Mouse (Mus musculus) heart, embryonic 14.5 days (tissue): Measurements from ENCODE around the gene Exoc6b. TPM values are rescaled to one million over a fixed set of nuclear protein-coding genes. Genes with fewer than 3 reads are reported as not detected.

Experiments
- ATAC-seq: fragments of 200-750 bp; cut with Nextera tagmentation; 2 replicates; pipeline ENCODE4 v1.8.0; 2017; ENCODE audit warnings: low read depth, moderate TSS enrichment; ENCODE audit not compliant: insufficient number of reproducible peaks, insufficient read depth, low FRiP score
- H3K27ac ChIP-seq, 2 experiments: fragments of 200-500 bp in 1 of 2; fragments of 300-500 bp in 1 of 2; sonication (generic) in 1 of 2; replicated peaks in 1 of 2; 2 replicates each; pipeline ENCODE4 v1.5.1; 2012 to 2014; ENCODE audit warnings: low read depth in 2 of 2, low read length in 2 of 2, control low read depth in 1 of 2, mild to moderate bottlenecking in 1 of 2, mixed read lengths in 1 of 2; ENCODE audit not compliant: control insufficient read depth in 1 of 2, insufficient read depth in 1 of 2
- H3K27me3 ChIP-seq: fragments of 300-500 bp; sonication (generic); 2 replicates; pipeline ENCODE4 v1.6.1; 2014; ENCODE audit warnings: mild to moderate bottlenecking, low read length, control low read depth; ENCODE audit not compliant: control insufficient read depth, insufficient read depth
- H3K36me3 ChIP-seq: fragments of 300-500 bp; sonication (generic); 2 replicates; pipeline ENCODE4 v1.6.1; 2014; ENCODE audit warnings: mild to moderate bottlenecking, control low read depth, low read length, mixed read lengths; ENCODE audit not compliant: control insufficient read depth, insufficient read depth
- H3K4me1 ChIP-seq, 2 experiments: fragments of 200-500 bp in 1 of 2; fragments of 300-500 bp in 1 of 2; sonication (generic) in 1 of 2; 2 replicates each; pipeline ENCODE4 v1.6.1; 2012 to 2014; ENCODE audit warnings: low read length in 2 of 2, control low read depth in 1 of 2, mixed read lengths in 1 of 2; ENCODE audit not compliant: control insufficient read depth in 2 of 2, insufficient read depth in 2 of 2
- H3K4me2 ChIP-seq: fragments of 300-500 bp; sonication (generic); 2 replicates; pipeline ENCODE4 v1.6.1; 2014; ENCODE audit warnings: mild to moderate bottlenecking, low read length
- H3K4me3 ChIP-seq, 2 experiments: fragments of 200-500 bp in 1 of 2; fragments of 300-500 bp in 1 of 2; sonication (generic) in 1 of 2; 2 replicates each; pipeline ENCODE4 v1.5.1; 2012 to 2014; ENCODE audit warnings: low read length in 2 of 2, mild to moderate bottlenecking in 2 of 2, control low read depth in 1 of 2, low read depth in 1 of 2, moderate library complexity in 1 of 2; ENCODE audit not compliant: control insufficient read depth in 1 of 2, insufficient read depth in 1 of 2
- H3K9ac ChIP-seq: fragments of 300-500 bp; sonication (generic); 2 replicates; pipeline ENCODE4 v1.6.1; 2014; ENCODE audit warnings: mild to moderate bottlenecking, low read length
- H3K9me3 ChIP-seq: fragments of 300-500 bp; sonication (generic); 2 replicates; pipeline ENCODE4 v1.6.1; 2016; ENCODE audit warnings: low read length, control low read depth; ENCODE audit not compliant: control insufficient read depth
- WGBS: fragments of 180-500 bp; shearing (Covaris S2); extraction: QIAGEN DNeasy Blood & Tissue Kit; methylation state at CpG from one replicate; pipeline ENCODE4 v1.1.7; 2014; 5-methylcytosine and 5-hydroxymethylcytosine counted together
- polyA plus RNA-seq: library from polyadenylated mRNA; unstranded; fragments of >200 nt; fragmentation: Nextera tagmentation; extraction: Ambion mirVana; gene quantifications from 2 replicates; pipeline ENCODE4 v1.2.1, GENCODE M21; 2014

The Exoc6b gene
- polyA plus RNA-seq, 1 experiment from 2014 or later: 21.2 TPM

DNA sequence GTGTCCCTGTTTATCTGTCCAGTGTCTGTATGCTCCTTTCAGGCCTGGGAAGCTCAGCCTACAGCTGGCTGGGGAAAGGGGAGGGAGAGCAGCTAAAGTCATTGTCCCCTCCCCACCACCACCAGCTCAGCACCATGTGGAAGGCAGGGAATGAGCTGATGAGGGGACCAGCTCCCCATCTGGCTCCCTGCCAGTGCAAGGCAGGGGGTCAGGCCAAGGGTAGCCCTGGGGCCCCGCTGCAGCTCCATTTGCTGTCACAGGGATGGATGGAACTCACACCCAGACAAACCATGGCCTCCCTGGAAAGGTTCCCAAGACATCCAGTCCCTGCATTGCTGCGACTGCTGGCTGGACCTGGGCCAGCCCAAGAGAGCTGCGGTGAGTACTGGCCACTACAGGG is 499.3 kb downstream of the Exoc6b start:
- Histone ChIP-seq H3K9ac (no peak overlapping the region), H3K27me3 (peaks cover 20% of the 10 kb centered on the region), H3K9me3 (no peaks in the 10 kb centered on the region), H3K36me3 (no peaks in the 10 kb centered on the region), H3K4me1 (peaks cover 17 to 25% of the 10 kb centered on the region in 2 experiments; a peak in 3 of 4 replicates), H3K27ac (0 out of 4 replicates have a peak overlapping the region, but pooled peaks of 1 of the 2 experiments have one; percentile 14), H3K4me2 (no peak overlapping the region), H3K4me3 (no peak overlapping the region)
- ATAC-seq: no peak
- WGBS: 14% methylated on average over 3 of the region's 3 CpGs

DNA sequence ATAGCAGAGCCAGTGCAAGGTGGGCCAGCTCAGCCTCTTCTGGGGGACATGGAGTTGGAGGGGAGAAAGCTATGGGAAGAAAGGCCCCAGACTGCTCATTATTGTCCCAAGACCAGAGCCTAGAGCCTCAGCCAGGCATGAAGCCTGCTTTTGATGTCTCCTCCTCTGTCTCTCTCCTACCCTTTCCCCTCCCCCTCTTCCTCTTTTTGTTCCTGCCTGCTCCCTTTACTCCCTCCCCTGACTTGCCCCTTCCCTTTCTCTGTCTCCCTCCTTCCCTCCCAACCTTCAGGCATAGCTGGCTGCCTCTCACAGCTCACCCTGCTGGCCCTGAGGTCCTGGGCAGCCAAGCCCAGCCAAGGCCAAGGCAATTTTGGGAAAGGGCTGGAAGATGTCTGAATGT is 499.7 kb downstream of the Exoc6b start:
- ATAC-seq: no peak
- Histone ChIP-seq H3K27ac (0 out of 4 replicates have a peak overlapping the region, but pooled peaks of 1 of the 2 experiments have one; percentile 14), H3K9ac (no peak overlapping the region), H3K9me3 (no peaks in the 10 kb centered on the region), H3K36me3 (no peaks in the 10 kb centered on the region), H3K4me1 (peaks cover 17 to 25% of the 10 kb centered on the region in 2 experiments; a peak in 3 of 4 replicates), H3K4me2 (no peak overlapping the region), H3K4me3 (no peak overlapping the region), H3K27me3 (peaks cover 18% of the 10 kb centered on the region; the same call in 1 of the 2 replicates)

DNA sequence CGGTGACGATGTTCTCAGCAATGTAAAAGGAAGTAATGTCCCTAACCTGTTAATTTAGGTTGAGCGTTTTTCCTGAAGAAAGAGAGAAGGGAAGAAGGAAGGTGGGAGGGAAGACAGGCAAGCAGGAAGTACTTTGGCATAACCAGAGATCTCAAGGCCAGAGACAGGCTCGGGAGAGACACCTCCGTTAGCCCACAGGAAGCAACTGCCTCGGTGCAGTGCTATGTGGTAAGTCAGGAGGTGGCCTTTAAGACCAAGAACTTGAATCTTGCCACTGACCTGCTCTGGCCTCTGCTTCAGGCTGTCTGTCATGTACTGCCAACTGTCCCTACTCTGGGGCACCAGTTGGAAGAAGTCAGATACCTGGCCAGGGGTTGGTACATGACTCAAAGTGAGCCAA is 500.4 kb downstream of the Exoc6b start:
- Histone ChIP-seq H3K4me1 (peaks cover 12 to 19% of the 10 kb centered on the region in 2 experiments; a peak in 3 of 4 replicates), H3K36me3 (no peaks in the 10 kb centered on the region), H3K9me3 (no peaks in the 10 kb centered on the region), H3K4me2 (no peak overlapping the region), H3K27ac (no peak overlapping the region), H3K9ac (no peak overlapping the region), H3K4me3 (no peak overlapping the region), H3K27me3 (peaks cover 15% of the 10 kb centered on the region; the same call in 1 of the 2 replicates)
- 79% methylated on average over 6 of the region's 6 CpGs for WGBS
- no peak for ATAC-seq

Other genes starting within 250 kb of the Exoc6b start
- gene Spr, start 68.3 kb upstream of the Exoc6b start, polyA plus RNA-seq: 55.2 and 83.6 TPM in 2 replicates
- gene Emx1, start 117.9 kb upstream of the Exoc6b start, polyA plus RNA-seq: not detected in 2 replicates